Mouse (Mus musculus): Measurements from ENCODE around the gene Rrbp1. TPM values are rescaled to one million over a fixed set of nuclear protein-coding genes. Genes with fewer than 3 reads are reported as not detected.

Rrbp1 gene
- polyA plus RNA-seq, 1 experiment from 2014 or later, result 39.1 TPM

GRCm38 (mm10) chr2:143973161-143973560, 37.9 kb downstream of the Rrbp1 start:
- Histone ChIP-seq H3K27me3 (no peaks in the 10 kb centered on the region), H3K4me1 (no peaks in the 10 kb centered on the region), H3K27ac (no peak overlapping the region), H3K4me3 (replicated peaks) (no peak overlapping the region), H3K4me2 (no peak overlapping the region), H3K9ac (no peak overlapping the region), H3K36me3 (replicated peaks) (peaks cover 19% of the 10 kb centered on the region; the same call in 1 of the 2 replicates), H3K9me3 (no peaks in the 10 kb centered on the region)
- 92% methylated on average over 7 of the region's 7 CpGs for WGBS
- no peak for ATAC-seq (ENCODE audit: low FRiP score)

- 83% methylated on average over 2 of the region's 2 CpGs for WGBS
- H3K27me3 ChIP-seq, result no peaks in the 10 kb centered on the region
- no peaks in the 10 kb centered on the region for H3K4me1 ChIP-seq
- no peak for ATAC-seq (ENCODE audit: low FRiP score)
- no peak overlapping the region for H3K27ac ChIP-seq
- no peaks in the 10 kb centered on the region for H3K9me3 ChIP-seq
- H3K4me3 ChIP-seq (replicated peaks), result no peak overlapping the region
- H3K9ac ChIP-seq, result no peak overlapping the region
- H3K36me3 ChIP-seq (replicated peaks), result peaks cover 32% of the 10 kb centered on the region
- H3K4me2 ChIP-seq, result no peak overlapping the region
These were observed 39.2 kb downstream of the Rrbp1 start for GRCm38 (mm10) chr2:143971887-143972286.

DNA sequence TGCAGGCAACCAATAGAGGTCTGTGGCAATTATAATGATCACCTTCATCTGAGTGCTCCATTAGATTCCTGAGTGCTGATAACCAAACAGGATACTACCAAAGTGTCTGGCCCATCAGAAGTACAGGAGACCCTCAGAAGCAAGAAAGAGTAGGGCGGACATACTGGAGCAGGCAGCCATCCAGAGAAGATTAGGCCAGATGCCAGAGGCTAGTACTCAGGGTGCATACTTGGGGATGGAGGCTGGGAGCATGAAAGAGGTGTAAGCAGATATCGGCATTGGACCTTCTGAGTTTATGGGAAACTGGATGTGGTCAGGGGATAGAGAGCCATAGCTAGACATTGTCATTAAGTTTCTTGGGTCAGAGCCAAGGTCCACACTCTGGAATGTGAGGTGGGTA, 40.2 kb downstream of the Rrbp1 start:
- Histone ChIP-seq H3K27ac (no peak overlapping the region), H3K4me2 (no peak overlapping the region), H3K4me1 (no peaks in the 10 kb centered on the region), H3K4me3 (replicated peaks) (no peak overlapping the region), H3K9me3 (no peaks in the 10 kb centered on the region), H3K9ac (no peak overlapping the region), H3K27me3 (no peaks in the 10 kb centered on the region), H3K36me3 (replicated peaks) (peaks cover 42% of the 10 kb centered on the region)
- ATAC-seq (ENCODE audit: low FRiP score), result no peak
- WGBS, result 97% methylated on average over 2 of the region's 2 CpGs

GRCm38 (mm10) chr2:143969260-143969659, 41.8 kb downstream of the Rrbp1 start:
- no peaks in the 10 kb centered on the region for H3K4me1 ChIP-seq
- no peak for ATAC-seq (ENCODE audit: low FRiP score)
- peaks cover 51% of the 10 kb centered on the region for H3K36me3 ChIP-seq (replicated peaks)
- no peak overlapping the region for H3K9ac ChIP-seq
- H3K27ac ChIP-seq, result no peak overlapping the region
- no peak overlapping the region for H3K4me3 ChIP-seq (replicated peaks)
- no peak overlapping the region for H3K4me2 ChIP-seq
- H3K27me3 ChIP-seq, result no peaks in the 10 kb centered on the region
- H3K9me3 ChIP-seq, result no peaks in the 10 kb centered on the region
- 92% methylated on average over 7 of the region's 7 CpGs for WGBS

GRCm38 (mm10) chr2:143963318-143963717, 47.7 kb downstream of the Rrbp1 start:
- no peak overlapping the region for H3K4me2 ChIP-seq
- H3K27me3 ChIP-seq, result no peaks in the 10 kb centered on the region
- peaks cover 70% of the 10 kb centered on the region for H3K36me3 ChIP-seq (replicated peaks)
- 100% methylated on average over 1 of the region's 1 CpGs for WGBS
- H3K4me1 ChIP-seq, result no peaks in the 10 kb centered on the region
- no peak overlapping the region for H3K9ac ChIP-seq
- no peak overlapping the region for H3K27ac ChIP-seq
- ATAC-seq (ENCODE audit: low FRiP score), result 0 out of 2 replicates have a peak, but pooled peaks have one; percentile 20
- H3K4me3 ChIP-seq (replicated peaks), result no peak overlapping the region
- no peaks in the 10 kb centered on the region for H3K9me3 ChIP-seq

DNA sequence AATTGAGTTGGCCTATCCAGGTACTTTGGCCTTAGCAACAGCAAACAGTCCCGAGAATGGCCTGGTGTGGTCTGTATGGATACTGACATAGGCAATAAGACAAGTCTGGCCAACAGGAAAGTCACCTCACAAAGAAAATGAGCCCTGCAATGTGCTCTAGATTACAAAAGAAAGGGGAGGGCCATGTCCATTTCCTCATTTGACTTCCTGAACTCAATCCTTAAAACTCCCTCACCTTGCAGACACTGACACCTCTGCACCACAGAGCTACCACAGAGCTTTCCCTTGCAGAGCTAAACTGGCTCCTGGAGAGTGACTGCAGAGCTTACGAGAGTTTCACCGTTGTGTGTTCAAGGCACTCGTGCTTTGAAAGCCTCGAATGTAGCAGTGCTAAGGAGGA, 48.9 kb downstream of the Rrbp1 start:
- H3K9me3 ChIP-seq, result no peaks in the 10 kb centered on the region
- H3K36me3 ChIP-seq (replicated peaks), result peaks cover 70% of the 10 kb centered on the region
- H3K27ac ChIP-seq, result no peak overlapping the region
- no peak overlapping the region for H3K9ac ChIP-seq
- no peak for ATAC-seq (ENCODE audit: low FRiP score)
- no peak overlapping the region for H3K4me3 ChIP-seq (replicated peaks)
- no peaks in the 10 kb centered on the region for H3K27me3 ChIP-seq
- 92% methylated on average over 5 of the region's 5 CpGs for WGBS
- no peak overlapping the region for H3K4me2 ChIP-seq
- no peaks in the 10 kb centered on the region for H3K4me1 ChIP-seq

GRCm38 (mm10) chr2:143955746-143956145, 55.3 kb downstream of the Rrbp1 start:
- no peak overlapping the region for H3K4me2 ChIP-seq
- 91% methylated on average over 4 of the region's 4 CpGs for WGBS
- no peaks in the 10 kb centered on the region for H3K27me3 ChIP-seq
- ATAC-seq (ENCODE audit: low FRiP score), result no peak
- H3K4me1 ChIP-seq, result no peaks in the 10 kb centered on the region
- no peak overlapping the region for H3K27ac ChIP-seq
- no peak overlapping the region for H3K9ac ChIP-seq
- H3K36me3 ChIP-seq (replicated peaks), result peaks cover 79% of the 10 kb centered on the region
- no peak overlapping the region for H3K4me3 ChIP-seq (replicated peaks)
- H3K9me3 ChIP-seq, result no peaks in the 10 kb centered on the region

- Histone ChIP-seq H3K36me3 (replicated peaks) (peaks cover 84% of the 10 kb centered on the region), H3K9me3 (no peaks in the 10 kb centered on the region), H3K4me2 (no peak overlapping the region), H3K27me3 (no peaks in the 10 kb centered on the region), H3K9ac (no peak overlapping the region), H3K4me3 (replicated peaks) (no peak overlapping the region), H3K4me1 (no peaks in the 10 kb centered on the region), H3K27ac (no peak overlapping the region)
- no peak for ATAC-seq (ENCODE audit: low FRiP score)
- 83% methylated on average over 4 of the region's 4 CpGs for WGBS
These were observed 56.1 kb downstream of the Rrbp1 start for GRCm38 (mm10) chr2:143955004-143955403.

GRCm38 (mm10) chr2:143953944-143954343, 57.1 kb downstream of the Rrbp1 start:
- no peaks in the 10 kb centered on the region for H3K27me3 ChIP-seq
- H3K4me1 ChIP-seq, result no peaks in the 10 kb centered on the region
- H3K9me3 ChIP-seq, result no peaks in the 10 kb centered on the region
- peaks cover 91% of the 10 kb centered on the region for H3K36me3 ChIP-seq (replicated peaks)
- H3K4me2 ChIP-seq, result no peak overlapping the region
- 93% methylated on average over 4 of the region's 4 CpGs for WGBS
- no peak overlapping the region for H3K4me3 ChIP-seq (replicated peaks)
- no peak for ATAC-seq (ENCODE audit: low FRiP score)
- no peak overlapping the region for H3K9ac ChIP-seq
- H3K27ac ChIP-seq, result no peak overlapping the region

DNA sequence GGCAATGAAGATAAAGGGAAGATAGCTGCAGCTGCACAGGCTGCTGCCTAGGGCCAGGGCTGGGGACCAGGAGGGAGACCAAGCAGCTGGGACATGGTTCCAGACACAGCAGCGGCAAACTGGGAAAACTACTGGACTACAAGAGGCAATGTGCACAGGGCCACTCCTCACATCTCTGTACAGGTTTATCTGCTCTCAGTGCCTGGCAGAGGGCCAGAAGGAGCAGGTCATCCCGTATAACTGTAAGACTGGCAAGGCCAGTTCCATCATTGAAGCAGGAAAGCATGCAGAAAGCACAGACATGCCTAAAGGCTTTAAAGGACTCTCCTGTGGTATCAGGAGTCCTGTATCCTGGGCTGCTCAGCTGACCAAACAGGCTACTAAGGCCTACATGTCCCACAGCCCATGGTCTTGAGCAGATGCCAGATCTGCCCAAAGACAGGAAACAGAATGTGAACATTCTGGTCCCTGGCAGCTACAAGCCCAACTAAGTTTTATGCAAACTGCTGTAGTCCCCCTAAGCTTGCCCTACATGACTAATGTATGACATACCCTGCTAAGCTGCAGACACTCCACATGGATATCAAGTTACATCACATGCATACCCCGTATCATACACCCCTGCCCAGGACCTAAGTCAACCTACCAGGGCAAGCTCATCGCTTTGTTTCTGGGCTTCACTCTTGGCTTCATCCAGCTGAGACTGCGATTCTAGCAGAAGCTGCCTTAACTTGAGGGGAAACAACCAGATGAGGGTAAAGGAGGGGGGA, 59.3 kb downstream of the Rrbp1 start:
- H3K27me3 ChIP-seq, result no peaks in the 10 kb centered on the region
- no peak overlapping the region for H3K4me2 ChIP-seq
- no peak overlapping the region for H3K9ac ChIP-seq
- WGBS, result 92% methylated on average over 5 of the region's 5 CpGs
- H3K9me3 ChIP-seq, result no peaks in the 10 kb centered on the region
- ATAC-seq (ENCODE audit: low FRiP score), result no peak
- H3K36me3 ChIP-seq (replicated peaks), result peaks cover 97% of the 10 kb centered on the region
- H3K4me1 ChIP-seq, result no peaks in the 10 kb centered on the region
- no peak overlapping the region for H3K4me3 ChIP-seq (replicated peaks)
- H3K27ac ChIP-seq, result no peak overlapping the region

- 75% methylated on average over 1 of the region's 1 CpGs for WGBS
- peaks cover 97% of the 10 kb centered on the region for H3K36me3 ChIP-seq (replicated peaks)
- H3K27ac ChIP-seq, result no peak overlapping the region
- no peak overlapping the region for H3K4me3 ChIP-seq (replicated peaks)
- no peaks in the 10 kb centered on the region for H3K27me3 ChIP-seq
- H3K9me3 ChIP-seq, result no peaks in the 10 kb centered on the region
- H3K9ac ChIP-seq, result no peak overlapping the region
- no peak for ATAC-seq (ENCODE audit: low FRiP score)
- H3K4me1 ChIP-seq, result no peaks in the 10 kb centered on the region
- no peak overlapping the region for H3K4me2 ChIP-seq
These were observed 60.0 kb downstream of the Rrbp1 start for GRCm38 (mm10) chr2:143951028-143951420.

DNA sequence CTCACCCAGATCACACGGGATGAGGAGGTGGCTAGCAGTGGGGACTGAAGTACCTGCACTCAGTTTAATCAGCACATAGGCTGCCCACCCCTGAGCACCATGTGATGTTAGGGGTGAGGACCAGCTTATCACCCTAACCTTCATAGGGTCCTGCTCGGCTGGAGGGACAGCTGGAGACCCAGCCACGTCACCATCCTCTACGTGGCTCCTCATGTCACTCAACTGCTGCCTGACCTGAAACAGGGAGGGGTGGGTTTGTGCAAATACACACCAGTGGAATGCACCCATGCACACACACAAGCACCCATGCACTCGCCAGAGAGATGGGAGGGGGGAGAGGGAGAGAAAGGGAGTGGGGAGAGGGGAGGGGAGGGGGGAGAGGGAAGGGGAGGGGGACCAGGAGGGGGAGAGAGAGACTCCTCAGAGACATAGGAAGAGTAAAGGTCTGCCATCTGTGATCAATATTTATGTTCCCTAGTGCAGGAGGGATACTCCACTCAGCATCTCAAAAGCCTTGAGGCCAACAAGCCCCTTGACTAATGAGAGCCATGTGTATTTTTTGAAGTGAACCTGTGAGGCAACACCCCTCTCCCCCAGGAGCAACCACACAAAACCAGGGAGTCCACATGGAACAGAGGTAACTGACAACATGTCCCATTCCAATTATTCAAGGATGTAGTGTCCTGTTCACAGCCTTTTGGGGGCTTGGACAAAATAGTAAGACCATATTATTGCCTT, 60.6 kb downstream of the Rrbp1 start:
- Histone ChIP-seq H3K9ac (no peak overlapping the region), H3K4me3 (replicated peaks) (no peak overlapping the region), H3K36me3 (replicated peaks) (peaks cover 98% of the 10 kb centered on the region), H3K9me3 (no peaks in the 10 kb centered on the region), H3K27ac (no peak overlapping the region), H3K4me2 (no peak overlapping the region), H3K27me3 (no peaks in the 10 kb centered on the region), H3K4me1 (no peaks in the 10 kb centered on the region)
- 88% methylated on average over 5 of the region's 5 CpGs for WGBS
- ATAC-seq (ENCODE audit: low FRiP score), result no peak

GRCm38 (mm10) chr2:143949217-143949616, 61.8 kb downstream of the Rrbp1 start:
- peaks cover 98% of the 10 kb centered on the region for H3K36me3 ChIP-seq (replicated peaks)
- no peaks in the 10 kb centered on the region for H3K27me3 ChIP-seq
- 97% methylated on average over 6 of the region's 6 CpGs for WGBS
- no peak overlapping the region for H3K27ac ChIP-seq
- no peak overlapping the region for H3K4me2 ChIP-seq
- H3K4me1 ChIP-seq, result no peaks in the 10 kb centered on the region
- H3K9me3 ChIP-seq, result no peaks in the 10 kb centered on the region
- H3K4me3 ChIP-seq (replicated peaks), result no peak overlapping the region
- ATAC-seq (ENCODE audit: low FRiP score), result no peak
- no peak overlapping the region for H3K9ac ChIP-seq

All from forebrain, embryonic 12.5 days (tissue).